Mouse (Mus musculus): ENCODE results near the gene Tpp2. TPM values are rescaled to one million over a fixed set of nuclear protein-coding genes. Genes with fewer than 3 reads are reported as not detected.
"Not testable (repeated sequence)": the region's sequence is repeated elsewhere in the genome, so short reads cannot be mapped to it uniquely, and the experiment has no call there.

The Tpp2 gene
- total and polyA plus RNA-seq, 3 experiments: 41.1 to 47.4 TPM; not detected in 1

DNA sequence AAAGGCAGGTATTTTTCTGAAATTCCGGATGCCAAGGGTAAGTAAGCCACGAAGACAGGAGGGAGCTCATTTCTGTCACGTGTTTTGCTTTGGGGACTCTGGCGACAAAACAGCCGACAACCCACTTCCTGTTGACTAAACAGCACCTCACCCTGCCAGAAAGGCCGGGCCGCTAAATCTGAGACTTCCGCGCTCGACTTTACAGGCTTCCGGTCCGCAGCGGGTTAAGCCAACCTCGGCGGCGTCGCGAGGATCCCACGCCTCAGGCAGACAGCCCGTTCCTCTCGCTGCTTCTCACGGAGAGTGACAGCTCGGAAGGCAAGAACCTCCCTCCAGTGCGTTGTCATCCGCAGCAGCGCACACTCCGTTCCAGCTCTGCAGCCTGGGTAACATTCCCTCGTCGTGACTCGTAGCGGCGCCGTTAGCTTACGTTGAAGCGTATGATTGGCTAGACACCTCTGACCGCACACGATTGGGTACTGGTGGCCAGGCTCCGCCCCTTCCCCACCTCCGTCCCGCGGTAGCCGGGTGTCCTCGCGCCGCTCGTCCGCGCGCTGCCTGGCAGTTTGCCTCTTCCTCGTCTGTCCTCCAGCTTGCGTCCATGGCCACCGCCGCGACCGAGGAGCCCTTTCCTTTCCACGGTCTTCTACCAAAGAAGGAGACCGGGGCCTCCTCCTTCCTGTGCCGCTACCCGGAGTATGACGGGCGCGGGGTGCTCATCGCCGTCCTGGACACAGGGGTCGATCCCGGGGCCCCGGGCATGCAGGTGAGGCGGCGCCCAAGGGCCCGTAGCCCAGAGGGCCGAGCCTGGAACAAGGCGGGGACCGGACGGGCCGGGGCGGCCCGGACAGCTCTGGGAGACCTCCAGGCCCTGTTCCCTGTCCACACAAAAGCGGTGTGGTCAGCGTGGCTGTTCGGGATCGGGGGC lies at the start of gene Tpp2 (continued):
- peak; percentile 90 for TF ChIP-seq USF1 (IDR thresholded peaks at IDR 0.05; ENCODE audit: low read depth, low read length)
- TF ChIP-seq ZMIZ1 (IDR thresholded peaks at IDR 0.05; ENCODE audit: low read depth, low read length): peak; percentile 73; the same call in 1 of the 2 replicates
- peak; percentile 56 for TF ChIP-seq ETS1 (IDR thresholded peaks at IDR 0.05; ENCODE audit: low read depth, low read length)
- TF ChIP-seq MAX (IDR thresholded peaks at IDR 0.05; ENCODE audit: low read length): peak; percentile 97
- TF ChIP-seq ZNF384 (IDR thresholded peaks at IDR 0.05; ENCODE audit: low read depth, low read length): no peak

DNA sequence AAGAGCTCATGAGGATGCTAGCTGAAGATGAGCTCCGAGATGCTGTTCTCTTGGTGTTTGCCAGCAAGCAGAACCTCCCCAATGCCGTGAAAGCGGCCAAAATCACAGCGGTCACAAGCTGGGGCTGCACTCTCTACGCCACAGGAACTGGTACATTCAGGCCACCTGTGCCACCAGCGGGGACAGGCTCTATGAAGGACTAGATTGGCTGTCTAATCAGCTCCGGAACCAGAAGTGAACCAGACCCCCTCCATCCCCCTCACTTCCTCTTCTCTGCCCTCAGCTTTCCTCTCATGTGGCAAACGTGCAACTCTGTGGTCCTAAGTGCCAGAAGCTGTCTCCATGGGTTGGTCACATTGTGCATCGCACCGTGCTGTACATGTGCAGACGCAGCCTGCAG lies 45.1 kb upstream of the Tpp2 start:
- H3K27ac ChIP-seq (ENCODE audit: control insufficient read depth, low read depth, low read length); H3K4me1 ChIP-seq (ENCODE audit: control insufficient read depth in 1 of 2, insufficient read depth in 2 of 2, low read length in 2 of 2); H3K36me3 ChIP-seq (ENCODE audit: control insufficient read depth in 1 of 2, insufficient read depth in 2 of 2, low read length in 2 of 2); H3K9me3 ChIP-seq (replicated peaks; ENCODE audit: insufficient read depth, low read length); H3K9ac ChIP-seq (ENCODE audit: control insufficient read depth, low read depth, low read length, poor library complexity, severe bottlenecking); H3K27me3 ChIP-seq (ENCODE audit: control insufficient read depth in 1 of 2, insufficient read depth in 2 of 2, low read length in 2 of 2); DNase-seq (ENCODE audit: low read depth, low spot score); H3K79me2 ChIP-seq (ENCODE audit: control insufficient read depth, insufficient read depth, low read length, poor library complexity); H3K4me3 ChIP-seq (ENCODE audit: control insufficient read depth in 1 of 2, insufficient read depth in 1 of 2, low read depth in 2 of 2, low read length in 2 of 2): not testable (repeated sequence)

- Histone ChIP-seq H3K27me3 (ENCODE audit: control insufficient read depth in 1 of 2, insufficient read depth in 2 of 2, low read length in 2 of 2) (no peaks in the 10 kb centered on the region; a peak in 1 of 4 replicates), H3K9ac (ENCODE audit: control insufficient read depth, low read depth, low read length, poor library complexity, severe bottlenecking) (no peak overlapping the region), H3K9me3 (replicated peaks; ENCODE audit: insufficient read depth, low read length) (no peaks in the 10 kb centered on the region), H3K79me2 (ENCODE audit: control insufficient read depth, insufficient read depth, low read length, poor library complexity) (no peaks in the 10 kb centered on the region), H3K36me3 (ENCODE audit: control insufficient read depth in 1 of 2, insufficient read depth in 2 of 2, low read length in 2 of 2) (no peaks in the 10 kb centered on the region), H3K4me3 (ENCODE audit: control insufficient read depth in 1 of 2, insufficient read depth in 1 of 2, low read depth in 2 of 2, low read length in 2 of 2) (no peak overlapping the region), H3K4me1 (ENCODE audit: control insufficient read depth in 1 of 2, insufficient read depth in 2 of 2, low read length in 2 of 2) (no peaks in the 10 kb centered on the region), H3K27ac (ENCODE audit: control insufficient read depth, low read depth, low read length) (no peak overlapping the region)
- no peak for DNase-seq (ENCODE audit: low read depth, low spot score)
- TF ChIP-seq SIN3A (IDR thresholded peaks at IDR 0.05; ENCODE audit: low read length) (no peak), ETS1 (IDR thresholded peaks at IDR 0.05; ENCODE audit: low read depth, low read length) (no peak), ZKSCAN1 (IDR thresholded peaks at IDR 0.05; ENCODE audit: low read depth, low read length) (no peak), TAL1 (IDR thresholded peaks at IDR 0.05; ENCODE audit: low read length) (no peak), SMC3 (IDR thresholded peaks at IDR 0.05; ENCODE audit: low read depth, low read length) (no peak), RCOR1 (IDR thresholded peaks at IDR 0.05; ENCODE audit: low read depth, low read length) (no peak), CHD2 (IDR thresholded peaks at IDR 0.05; ENCODE audit: low read length) (no peak), UBTF (IDR thresholded peaks at IDR 0.05; ENCODE audit: borderline replicate concordance, insufficient read depth, low read depth, low read length) (no peak)
Observed at GRCm38 (mm10) chr1:43895742-43896141, 37.7 kb upstream of the Tpp2 start.

Data from MEL (cell line).